Mouse (Mus musculus) bone marrow, adult 2 months (tissue): ENCODE results near the gene Parp1. TPM values are rescaled to one million over a fixed set of nuclear protein-coding genes. Genes with fewer than 3 reads are reported as not detected.

ENCODE experiments used
- H3K27ac ChIP-seq: fragments of 200-500 bp; 2 replicates; pipeline ENCODE4 v1.5.1; 2012; ENCODE audit warnings: low read depth, mild to moderate bottlenecking, control low read depth, inconsistent platforms, low read length; ENCODE audit not compliant: control insufficient read depth, poor library complexity, insufficient read depth
- H3K4me1 ChIP-seq: fragments of 200-500 bp; 2 replicates; pipeline ENCODE4 v1.6.1; 2011; ENCODE audit warnings: low read length; ENCODE audit not compliant: control insufficient read depth, insufficient read depth
- H3K4me3 ChIP-seq: fragments of 200-500 bp; replicated peaks from 2 replicates; pipeline ENCODE3; 2011; ENCODE audit warnings: mild to moderate bottlenecking, low read depth, low read length, control low read depth; ENCODE audit not compliant: control insufficient read depth
- CTCF ChIP-seq: fragments of 200-500 bp; IDR thresholded peaks from 2 replicates; pipeline ENCODE4 v1.5.1; 2011; ENCODE audit warnings: low read length, control low read depth; ENCODE audit not compliant: control insufficient read depth, insufficient read depth
- POLR2A ChIP-seq: fragments of 200-500 bp; IDR thresholded peaks from 2 replicates; pipeline ENCODE4 v1.6.1; 2011; ENCODE audit warnings: low read depth, mild to moderate bottlenecking, control low read depth, low read length, borderline replicate concordance; ENCODE audit not compliant: control insufficient read depth
- WGBS: fragments of 180-500 bp; shearing (Covaris S2); methylation state at CpG from one replicate; pipeline ENCODE4 v1.1.7; 2018; 5-methylcytosine and 5-hydroxymethylcytosine counted together
- polyA plus RNA-seq: library from polyadenylated mRNA; stranded (reverse); fragments of >200 nt; gene quantifications from 2 replicates; pipeline ENCODE4 v1.2.4, GENCODE M21; 2011; ENCODE audit warnings: low replicate concordance; ENCODE audit not compliant: missing spikeins, insufficient read depth, insufficient read length

Parp1 gene
- polyA plus RNA-seq, 1 experiment: 57.7 TPM

DNA sequence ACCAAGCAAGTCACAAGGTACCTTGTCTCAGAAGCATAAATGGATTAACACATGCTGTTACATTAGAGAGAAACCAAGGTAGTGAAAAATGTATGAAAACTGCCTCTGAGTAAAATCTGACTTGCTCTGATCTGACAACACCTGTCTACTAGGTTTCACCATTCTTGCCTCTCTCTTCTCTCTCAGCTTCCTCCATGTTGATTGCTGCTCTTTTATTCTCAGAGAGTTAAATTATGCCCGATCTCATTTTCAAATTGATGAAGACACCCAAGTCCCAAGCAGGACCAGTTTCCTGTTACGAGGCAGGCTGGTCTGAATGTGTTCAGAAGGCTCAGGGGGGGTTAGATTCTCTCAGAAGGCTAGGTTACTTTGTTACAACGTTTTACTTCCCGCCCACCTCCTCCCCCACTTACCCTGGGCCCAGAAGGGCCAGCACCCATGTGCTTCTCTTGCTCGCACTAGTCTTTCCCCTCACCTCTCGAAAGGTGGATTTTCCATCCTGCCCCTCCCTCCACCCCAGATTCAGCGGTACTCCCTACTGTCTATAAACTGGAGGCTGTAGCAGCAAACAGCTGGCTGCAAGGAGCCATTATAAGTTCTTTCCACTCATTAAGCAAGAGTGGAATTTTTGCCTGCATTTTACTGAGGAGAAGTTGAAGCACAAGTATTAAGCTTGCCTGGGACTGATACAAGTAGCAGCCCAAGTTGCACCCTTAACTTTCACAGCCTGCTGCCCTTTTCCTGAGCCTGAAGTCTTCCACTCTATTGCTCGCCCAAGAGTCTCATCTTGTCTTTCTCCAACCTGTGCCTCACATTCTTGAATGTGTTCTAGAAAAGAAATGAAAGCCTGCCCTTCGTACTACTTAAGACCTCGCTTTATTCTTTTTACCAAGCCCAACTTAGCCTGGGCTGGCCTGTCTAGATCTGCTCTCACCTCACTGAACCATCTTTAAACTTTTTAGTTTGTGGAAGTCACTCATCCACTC lies 71.0 kb downstream of the Parp1 start:
- no peak for TF ChIP-seq CTCF
- no peak for TF ChIP-seq POLR2A
- H3K4me1 ChIP-seq: peaks cover 1% of the 10 kb centered on the region; the same call in 1 of the 2 replicates
- WGBS: 70% methylated on average over 10 of the region's 10 CpGs
- H3K27ac ChIP-seq: no peak overlapping the region
- no peak overlapping the region for H3K4me3 ChIP-seq

- H3K4me1 ChIP-seq: peaks cover 1% of the 10 kb centered on the region; the same call in 1 of the 2 replicates
- peak overlapping the region; percentile 91 for H3K27ac ChIP-seq
- TF ChIP-seq POLR2A (no peak), CTCF (no peak)
- under 1% methylated on average over 61 of the region's 61 CpGs for WGBS
- peak overlapping the region; percentile 85 for H3K4me3 ChIP-seq
Measured at GRCm38 (mm10) chr1:180640605-180641125, 71.9 kb downstream of the Parp1 start.

DNA sequence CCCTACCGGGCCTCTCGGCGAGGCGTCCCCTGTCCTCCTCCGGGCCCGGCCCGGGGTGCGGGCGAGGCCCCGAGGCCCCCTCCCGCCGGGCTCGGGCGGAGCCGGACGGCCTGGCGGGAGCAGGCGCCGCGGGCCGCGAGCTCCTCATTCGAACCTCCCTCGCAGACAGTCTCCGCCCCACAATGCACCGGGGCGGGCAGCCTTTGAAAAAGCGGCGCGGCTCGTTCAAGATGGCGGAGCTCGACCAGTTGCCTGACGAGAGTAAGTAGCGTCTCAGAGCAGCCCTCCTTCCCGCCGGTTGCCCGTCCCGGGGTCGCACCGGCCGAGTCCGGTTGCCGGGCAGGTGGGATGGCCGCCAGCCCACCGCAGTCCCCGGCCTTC lies 72.4 kb downstream of the Parp1 start, which contains the start of gene Lin9:
Lin9 (plus strand) TSS at position 14 of the 381 bp plus-strand sequence.
- peaks cover 1% of the 10 kb centered on the region; the same call in 1 of the 2 replicates for H3K4me1 ChIP-seq
- peak within 1 kb of the TSS; percentile 85 for H3K4me3 ChIP-seq
- TF ChIP-seq CTCF: no peak
- peak; percentile 91 for TF ChIP-seq POLR2A
- 1% methylated on average over 47 of the region's 47 CpGs for WGBS
- peak within 1 kb of the TSS; percentile 91 for H3K27ac ChIP-seq

- TF ChIP-seq CTCF (no peak), POLR2A (no peak)
- Histone ChIP-seq H3K4me1 (peaks cover 1% of the 10 kb centered on the region; the same call in 1 of the 2 replicates), H3K27ac (peak overlapping the region; percentile 91), H3K4me3 (peak overlapping the region; percentile 85)
- WGBS: under 1% methylated on average over 50 of the region's 50 CpGs
Measured at GRCm38 (mm10) chr1:180641518-180642227, 72.9 kb downstream of the Parp1 start.

DNA sequence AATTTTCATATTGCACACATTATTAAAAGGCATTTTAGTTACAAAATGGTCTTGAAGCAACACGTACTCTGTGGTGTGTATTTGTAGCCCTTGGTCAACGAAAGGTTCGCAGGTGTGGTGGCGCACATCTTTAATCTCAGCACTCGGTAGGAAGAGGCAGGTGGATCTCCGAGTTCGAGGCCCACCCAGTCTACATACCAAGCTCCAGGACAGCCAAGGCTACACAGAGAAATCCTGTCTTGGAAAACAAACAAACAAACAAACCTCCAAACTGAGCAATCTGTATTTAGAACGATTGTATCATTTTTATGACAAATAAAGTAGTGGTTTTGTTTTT lies 73.5 kb downstream of the Parp1 start:
- Histone ChIP-seq H3K4me3 (peak overlapping the region; percentile 85), H3K27ac (no peak overlapping the region), H3K4me1 (peaks cover 1% of the 10 kb centered on the region; the same call in 1 of the 2 replicates)
- 44% methylated on average over 8 of the region's 8 CpGs for WGBS
- TF ChIP-seq POLR2A (no peak), CTCF (no peak)

Other genes with a start within 250 kb of the Parp1 start
- 11.4 and 18.1 TPM in 2 replicates for gene Itpkb, start 238.4 kb upstream of the Parp1 start, polyA plus RNA-seq
- gene Stum, start 85.4 kb upstream of the Parp1 start, polyA plus RNA-seq: not detected in 2 replicates
- 8.0 and 14.3 TPM in 2 replicates for gene Lin9, start 72.2 kb downstream of the Parp1 start, polyA plus RNA-seq
- gene Mixl1, start 128.1 kb downstream of the Parp1 start, polyA plus RNA-seq: 0.56 and 1.3 TPM in 2 replicates
- gene Acbd3, start 157.1 kb downstream of the Parp1 start, polyA plus RNA-seq: 11.7 and 16.1 TPM in 2 replicates
- 682 and 801 TPM in 2 replicates for gene H3f3a, start 245.0 kb downstream of the Parp1 start, polyA plus RNA-seq